Mouse (Mus musculus) cortical plate, adult 2 months (tissue): ENCODE measurements at regions not wholly inside any gene's neighbourhood (a gene's known extent, or its start where the extent isn't known, plus 50 kb on each side); places are given as distances from the start of the nearest gene placed in this dataset.

Experiments used
- CTCF ChIP-seq: fragments of 200-500 bp; IDR thresholded peaks from 2 replicates; pipeline ENCODE4 v1.5.1; 2011; ENCODE audit warnings: mild to moderate bottlenecking, control low read depth, low read length; ENCODE audit not compliant: insufficient read depth; ENCODE audit errors: extremely low read depth
- POLR2A ChIP-seq: fragments of 200-500 bp; IDR thresholded peaks from 2 replicates; pipeline ENCODE4 v1.6.1; 2011; ENCODE audit warnings: mild to moderate bottlenecking, low read length, control low read depth; ENCODE audit not compliant: insufficient read depth; ENCODE audit errors: extremely low read depth

DNA sequence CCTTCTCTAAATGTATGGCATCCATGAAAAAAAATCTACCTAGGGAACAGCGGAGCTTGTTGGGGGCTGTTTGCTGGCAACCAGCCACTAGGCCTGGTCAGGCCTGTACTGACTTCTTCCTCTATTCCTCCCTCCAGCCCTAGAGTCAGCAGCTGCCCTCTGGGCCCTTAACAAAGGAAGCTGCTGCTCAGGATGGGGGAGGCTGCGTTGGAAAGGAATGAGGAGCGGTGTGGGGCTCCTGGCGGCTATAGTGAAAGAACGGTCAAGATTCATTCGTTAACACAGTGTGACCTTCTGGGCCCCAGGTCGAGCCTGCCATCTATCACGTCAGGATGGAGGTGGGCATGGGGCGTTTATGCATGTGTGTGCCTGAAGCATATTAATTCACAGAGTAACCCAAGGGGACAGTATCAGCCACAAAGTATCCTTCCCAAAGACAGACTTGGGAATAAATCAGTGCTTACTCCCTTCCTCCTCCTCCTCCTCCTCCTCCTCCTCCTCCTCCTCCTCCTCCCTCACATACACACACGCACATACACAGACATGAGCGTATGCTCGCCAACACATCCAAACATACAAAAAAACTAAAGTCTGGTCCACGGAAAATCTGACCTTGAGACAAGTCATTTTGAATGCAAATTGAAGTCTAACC lies 202.6 kb downstream of the Sox11 start:
- TF ChIP-seq POLR2A (no peak), CTCF (no peak)
